Mouse (Mus musculus) skeletal muscle tissue, postnatal 0 days (tissue): ENCODE data around the gene Vmn2r62. TPM values are rescaled to one million over a fixed set of nuclear protein-coding genes. Genes with fewer than 3 reads are reported as not detected.

Experiments
- polyA plus RNA-seq: library from polyadenylated mRNA; unstranded; fragments of >200 nt; fragmentation: Nextera tagmentation; extraction: Ambion mirVana; gene quantifications from 2 replicates; pipeline ENCODE4 v1.2.1, GENCODE M21; 2015

Vmn2r62 gene
- polyA plus RNA-seq: not detected in 2 replicates

GRCm38 (mm10) chr7:42793425-42793824 lies at the start of gene Vmn2r62:
TSS of gene Vmn2r62 (minus strand) at chr7:42793525.

GRCm38 (mm10) chr7:42726917-42727316 lies 66.4 kb downstream of the Vmn2r62 start, which contains the start of gene Gm17067:
TSS of gene Gm17067 (minus strand) at chr7:42727017.

Other genes starting within 250 kb of the Vmn2r62 start
- gene Gm21028, start 214.9 kb downstream of the Vmn2r62 start, polyA plus RNA-seq: not detected in 2 replicates
- gene Zfp977, start 201.0 kb downstream of the Vmn2r62 start, polyA plus RNA-seq: 0.12 and 0.19 TPM in 2 replicates
- gene Zfp976, start 150.9 kb downstream of the Vmn2r62 start, polyA plus RNA-seq: 0.67 and 0.73 TPM in 2 replicates
- 3.0 TPM in 2 replicates for gene Zfp975, start 100.8 kb downstream of the Vmn2r62 start, polyA plus RNA-seq
- gene Gm17067, start 66.5 kb downstream of the Vmn2r62 start, polyA plus RNA-seq: not detected in 2 replicates
- gene Gm2381, start 73.7 kb upstream of the Vmn2r62 start, polyA plus RNA-seq: not detected in 2 replicates
- gene Vmn2r63, start 140.3 kb upstream of the Vmn2r62 start, polyA plus RNA-seq: not detected in 2 replicates
- gene Gm9268, start 225.2 kb upstream of the Vmn2r62 start, polyA plus RNA-seq: not detected in 2 replicates